Comparison of ENCODE assay signal across 26 mouse cellular contexts in the genomic region with DNA sequence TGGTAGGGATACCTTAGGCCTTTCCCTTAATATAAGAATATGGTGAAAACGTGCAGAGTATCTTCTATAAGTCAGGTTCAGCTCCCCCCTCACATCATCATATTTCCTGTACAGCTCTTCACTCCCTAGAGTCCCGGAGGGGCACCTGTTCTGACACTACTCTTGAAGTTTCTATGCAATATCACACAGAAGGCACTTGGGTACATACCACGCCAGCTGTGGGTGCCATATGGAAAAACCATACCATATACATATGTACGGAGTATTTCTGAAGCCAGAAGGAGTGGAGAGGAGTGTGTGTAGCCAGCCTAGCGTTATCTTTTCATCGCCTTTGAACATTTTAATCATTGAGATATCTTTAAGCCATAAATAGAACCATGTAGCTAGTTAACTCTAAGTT. TPM values are rescaled to one million over a fixed set of nuclear protein-coding genes. Genes with fewer than 3 reads are reported as not detected.
A peak's percentile ranks its signal among the peaks of the same experiment; 100 is the strongest.
DNase-seq lines count a peak whose midpoint lies in the region; ATAC-seq and TF ChIP-seq lines count a peak whose summit lies in the region.
"Had no signal": no experiment of that assay in that cellular context is flagged by ENCODE, and none has a peak within 500 bp of the region (broad histone marks: within the 10 kb centered on the region; RNA-seq: fewer than 3 reads in every experiment).

No protein-coding gene starts in this region.

- peaks cover 21% of the 10 kb centered on the region for H3K4me1 ChIP-seq in forebrain, embryonic 15.5 days
- H3K4me1 ChIP-seq in forebrain, embryonic 13.5 days, result peaks cover 26% of the 10 kb centered on the region
- 0 out of 2 replicates have a peak, but pooled peaks cover 3% of the 10 kb centered on the region for H3K4me1 ChIP-seq in forebrain, postnatal 0 days (ENCODE audit: insufficient read depth)
- H3K4me1 ChIP-seq in forebrain, embryonic 11.5 days (replicated peaks; ENCODE audit: control insufficient read depth, insufficient read depth, low read length), result peaks cover 8% of the 10 kb centered on the region; the same call in 1 of the 2 replicates
- H3K4me1 ChIP-seq: embryonic facial prominence, embryonic 13.5 days; embryonic facial prominence, embryonic 15.5 days had no signal

- H3K4me3 ChIP-seq in forebrain, embryonic 15.5 days, result no peak overlapping the region
- no peak overlapping the region for H3K4me3 ChIP-seq in forebrain, embryonic 13.5 days
- H3K4me3 ChIP-seq in forebrain, postnatal 0 days (ENCODE audit: low read depth, low read length), result no peak overlapping the region
- H3K4me3 ChIP-seq in forebrain, embryonic 11.5 days (ENCODE audit: low read depth, low read length), result no peak overlapping the region
- H3K4me3 ChIP-seq: embryonic facial prominence, embryonic 13.5 days; embryonic facial prominence, embryonic 15.5 days; erythroblast, embryonic 14.5 days had no signal

- no peaks in the 10 kb centered on the region for H3K27me3 ChIP-seq in forebrain, embryonic 15.5 days
- H3K27me3 ChIP-seq in forebrain, embryonic 13.5 days, result no peaks in the 10 kb centered on the region
- H3K27me3 ChIP-seq in forebrain, postnatal 0 days (ENCODE audit: insufficient read depth, low read length), result no peaks in the 10 kb centered on the region
- no peaks in the 10 kb centered on the region for H3K27me3 ChIP-seq in forebrain, embryonic 11.5 days (ENCODE audit: control insufficient read depth, insufficient read depth, low read length)
- H3K27me3 ChIP-seq: embryonic facial prominence, embryonic 13.5 days; embryonic facial prominence, embryonic 15.5 days had no signal

- H3K9ac ChIP-seq in forebrain, embryonic 15.5 days (replicated peaks), result no peak overlapping the region
- no peak overlapping the region for H3K9ac ChIP-seq in forebrain, embryonic 13.5 days
- H3K9ac ChIP-seq in forebrain, postnatal 0 days, result no peak overlapping the region
- no peak overlapping the region for H3K9ac ChIP-seq in forebrain, embryonic 11.5 days (ENCODE audit: low read length)
- H3K9ac ChIP-seq: embryonic facial prominence, embryonic 13.5 days; embryonic facial prominence, embryonic 15.5 days had no signal

- TF ChIP-seq CTCF in forebrain, postnatal 0 days (IDR thresholded peaks at IDR 0.05; ENCODE audit: low read depth), result no peak

- WGBS in forebrain, embryonic 15.5 days, result 83% methylated on average over 6 of the region's 6 CpGs
- WGBS in forebrain, embryonic 13.5 days, result 90% methylated on average over 6 of the region's 6 CpGs
- WGBS in forebrain, postnatal 0 days, result 76% methylated on average over 6 of the region's 6 CpGs
- WGBS in forebrain, embryonic 11.5 days, result 93% methylated on average over 6 of the region's 6 CpGs

- 0 out of 2 replicates have a peak overlapping the region, but pooled peaks have one; percentile 48 for H3K27ac ChIP-seq in forebrain, embryonic 15.5 days (replicated peaks)
- H3K27ac ChIP-seq in forebrain, embryonic 13.5 days, result no peak overlapping the region; the same call in 1 of the 2 replicates
- no peak overlapping the region for H3K27ac ChIP-seq in forebrain, postnatal 0 days (ENCODE audit: low read depth, low read length)
- no peak overlapping the region for H3K27ac ChIP-seq in forebrain, embryonic 11.5 days (ENCODE audit: low read depth, low read length)
- H3K27ac ChIP-seq: embryonic facial prominence, embryonic 13.5 days; embryonic facial prominence, embryonic 15.5 days had no signal

- no peak for DNase-seq in forebrain, postnatal 0 days
- no peak for DNase-seq in forebrain, embryonic 11.5 days (ENCODE audit: low spot score)
- peak; percentile 79 for DNase-seq in heart, adult 11 months
- DNase-seq in heart, adult 18-20 months, result no peak
- DNase-seq in right cerebral cortex, postnatal 10 days (ENCODE audit: low spot score in 2 of 2), result peak; percentile 39 to 62
- DNase-seq in right cerebral cortex, postnatal 36 days (ENCODE audit: low spot score in 2 of 2), result no peak
- DNase-seq: adrenal gland, adult 2 months; adrenal gland, postnatal 10 days; adrenal gland, postnatal 25 days; cerebellum, adult 11 months; cerebellum, adult 18-20 months; cerebellum, adult 8-10 months; cerebellum, adult 9-11 months; cerebellum, postnatal 14 days; cerebellum, postnatal 36 days; embryo, embryonic 11 days had no signal

- no peak overlapping the region for H3K4me2 ChIP-seq in forebrain, embryonic 15.5 days (replicated peaks)
- no peak overlapping the region for H3K4me2 ChIP-seq in forebrain, embryonic 13.5 days
- H3K4me2 ChIP-seq in forebrain, postnatal 0 days (ENCODE audit: low read depth), result no peak overlapping the region
- H3K4me2 ChIP-seq in forebrain, embryonic 11.5 days (ENCODE audit: low read depth, low read length, severe bottlenecking), result no peak overlapping the region
- H3K4me2 ChIP-seq: embryonic facial prominence, embryonic 13.5 days; embryonic facial prominence, embryonic 15.5 days had no signal

- ATAC-seq in forebrain, embryonic 15.5 days (replicated peaks), result no peak
- no peak for ATAC-seq in forebrain, embryonic 13.5 days
- peak; percentile 79 for ATAC-seq in forebrain, postnatal 0 days
- ATAC-seq in forebrain, embryonic 11.5 days (replicated peaks; ENCODE audit: low FRiP score), result no peak

- no peaks in the 10 kb centered on the region for H3K36me3 ChIP-seq in forebrain, embryonic 15.5 days
- no peaks in the 10 kb centered on the region for H3K36me3 ChIP-seq in forebrain, embryonic 13.5 days (ENCODE audit: poor library complexity, severe bottlenecking)
- no peaks in the 10 kb centered on the region for H3K36me3 ChIP-seq in forebrain, postnatal 0 days (ENCODE audit: insufficient read depth)
- peaks cover 2% of the 10 kb centered on the region for H3K36me3 ChIP-seq in forebrain, embryonic 11.5 days (ENCODE audit: control insufficient read depth, insufficient read depth, low read length)
- H3K36me3 ChIP-seq: embryonic facial prominence, embryonic 13.5 days; embryonic facial prominence, embryonic 15.5 days had no signal

- no peaks in the 10 kb centered on the region for H3K9me3 ChIP-seq in forebrain, embryonic 15.5 days
- H3K9me3 ChIP-seq in forebrain, embryonic 13.5 days (replicated peaks), result no peaks in the 10 kb centered on the region
- H3K9me3 ChIP-seq in forebrain, postnatal 0 days (ENCODE audit: low read length), result no peaks in the 10 kb centered on the region
- H3K9me3 ChIP-seq in forebrain, embryonic 11.5 days (ENCODE audit: control insufficient read depth, low read length), result no peaks in the 10 kb centered on the region
- H3K9me3 ChIP-seq: embryonic facial prominence, embryonic 13.5 days; embryonic facial prominence, embryonic 15.5 days had no signal

RNA-seq across cellular contexts. Expression of gene Ildr2, which starts 36.6 kb away (rescaled TPM):
- 3.5 TPM in 2 replicates for polyA plus RNA-seq in forebrain, embryonic 15.5 days (2015; fragmentation: Nextera tagmentation; extraction: Ambion mirVana)
- polyA plus RNA-seq in forebrain, embryonic 13.5 days (2015; fragmentation: Nextera tagmentation; extraction: Ambion mirVana), result 4.5 and 5.3 TPM in 2 replicates
- total RNA-seq in forebrain, postnatal 0 days (2014; rRNA removed), result 24.4 and 38.1 TPM in 2 replicates
- 3.2 and 6.4 TPM in 2 replicates for polyA plus RNA-seq in forebrain, postnatal 0 days (2015; fragmentation: Nextera tagmentation; extraction: Ambion mirVana)
- polyA plus RNA-seq in forebrain, embryonic 11.5 days (2014; fragmentation: Nextera tagmentation; extraction: Ambion mirVana), result 10.8 and 10.9 TPM in 2 replicates
- total RNA-seq in heart, adult 18-20 months (2021), result 1 to 10 TPM; 2.2 to 3.8 TPM
- total RNA-seq: common myeloid progenitor, adult 5-6 weeks; MEL had no signal
- polyA plus RNA-seq: erythroblast, embryonic 14.5 days had no signal

RNA-seq across cellular contexts. Expression of gene Mael, which starts 52.0 kb away (rescaled TPM):
- polyA plus RNA-seq in forebrain, embryonic 15.5 days (2015; fragmentation: Nextera tagmentation; extraction: Ambion mirVana), result 0.11 TPM in 1 of 2 replicates, not detected in the other
- not detected in 2 replicates for polyA plus RNA-seq in forebrain, embryonic 13.5 days (2015; fragmentation: Nextera tagmentation; extraction: Ambion mirVana)
- 0.10 TPM in 1 of 2 replicates, not detected in the other for total RNA-seq in forebrain, postnatal 0 days (2014; rRNA removed)
- polyA plus RNA-seq in forebrain, postnatal 0 days (2015; fragmentation: Nextera tagmentation; extraction: Ambion mirVana), result not detected in 2 replicates
- not detected in 2 replicates for polyA plus RNA-seq in forebrain, embryonic 11.5 days (2014; fragmentation: Nextera tagmentation; extraction: Ambion mirVana)
- total RNA-seq in heart, adult 18-20 months (2021), result not detected
- total RNA-seq: adrenal gland, adult 2 months; adrenal gland, postnatal 10 days; adrenal gland, postnatal 25 days; adrenal gland, postnatal 4 days; common myeloid progenitor, adult 5-6 weeks; MEL had no signal
- polyA plus RNA-seq: adrenal gland, adult 2 months; C2C12; embryonic facial prominence, embryonic 11.5 days; embryonic facial prominence, embryonic 13.5 days; embryonic facial prominence, embryonic 15.5 days; erythroblast, embryonic 14.5 days had no signal

Comparison
In these comparisons a context has a peak if more than half of its experiments do, and no peak if none do; other contexts are left out.
1. DNase-seq: peak in heart, adult 11 months (single experiment) and right cerebral cortex, postnatal 10 days (2 of 2); none in forebrain, postnatal 0 days (single experiment), forebrain, embryonic 11.5 days (single experiment), heart, adult 18-20 months (0 of 2) and right cerebral cortex, postnatal 36 days (0 of 2).